Mouse (Mus musculus) heart, postnatal 0 days (tissue): ENCODE results near the gene Nme3. TPM values are rescaled to one million over a fixed set of nuclear protein-coding genes. Genes with fewer than 3 reads are reported as not detected.
A peak's percentile ranks its signal among the peaks of the same experiment; 100 is the strongest.
"Not testable (repeated sequence)": the region's sequence is repeated elsewhere in the genome, so short reads cannot be mapped to it uniquely, and the experiment has no call there.

Experiments
- ATAC-seq: fragments of 200-750 bp; cut with Nextera tagmentation; 2 replicates; pipeline ENCODE4 v1.8.0; 2017; ENCODE audit warnings: low read depth, moderate number of reproducible peaks, moderate library complexity; ENCODE audit not compliant: insufficient read depth
- DNase-seq: peaks from one replicate; pipeline ENCODE4 v3.0.0-alpha.2; 2016; ENCODE audit warnings: low spot score
- H3K27ac ChIP-seq: fragments of 300-500 bp; sonication (generic); 2 replicates; pipeline ENCODE4 v1.5.1; 2014; ENCODE audit warnings: low read depth, mild to moderate bottlenecking
- H3K27me3 ChIP-seq: fragments of 300-500 bp; sonication (generic); 2 replicates; pipeline ENCODE4 v1.6.1; 2014; ENCODE audit warnings: low read length, mixed read lengths; ENCODE audit not compliant: control insufficient read depth, insufficient read depth
- H3K36me3 ChIP-seq: fragments of 300-500 bp; sonication (generic); replicated peaks from 2 replicates; pipeline ENCODE4 v1.6.1; 2014; ENCODE audit warnings: low read length, mixed read lengths; ENCODE audit not compliant: control insufficient read depth, insufficient read depth
- H3K4me1 ChIP-seq: fragments of 300-500 bp; sonication (generic); 2 replicates; pipeline ENCODE4 v1.6.1; 2014; ENCODE audit warnings: antibody characterized with exemption; ENCODE audit not compliant: control insufficient read depth, insufficient read depth
- H3K4me2 ChIP-seq: fragments of 300-500 bp; sonication (generic); 2 replicates; pipeline ENCODE4 v1.6.1; 2014; ENCODE audit warnings: low read depth, mild to moderate bottlenecking, low read length, moderate library complexity
- H3K4me3 ChIP-seq: fragments of 300-500 bp; sonication (generic); 2 replicates; pipeline ENCODE4 v1.5.1; 2014; ENCODE audit warnings: low read depth, low read length
- H3K9ac ChIP-seq: fragments of 300-500 bp; sonication (generic); replicated peaks from 2 replicates; pipeline ENCODE4 v1.6.1; 2014; ENCODE audit warnings: low read depth, low read length, mixed read lengths
- H3K9me3 ChIP-seq: fragments of 300-500 bp; sonication (generic); replicated peaks from 2 replicates; pipeline ENCODE4 v1.6.1; 2016; ENCODE audit warnings: low read length; ENCODE audit not compliant: control insufficient read depth
- CTCF ChIP-seq: IDR thresholded peaks from 2 replicates; pipeline ENCODE4 v1.5.1; 2016; ENCODE audit warnings: antibody characterized with exemption, control low read depth, low read depth
- EP300 ChIP-seq: IDR thresholded peaks from 2 replicates; pipeline ENCODE4 v1.6.1; 2016; ENCODE audit warnings: antibody characterized with exemption, low read depth
- WGBS: fragments of 180-500 bp; shearing (Covaris S2); extraction: QIAGEN DNeasy Blood & Tissue Kit; methylation state at CpG from one replicate; pipeline ENCODE4 v1.1.7; 2014; 5-methylcytosine and 5-hydroxymethylcytosine counted together
- polyA plus RNA-seq: library from polyadenylated mRNA; unstranded; fragments of >200 nt; fragmentation: Nextera tagmentation; extraction: Ambion mirVana; gene quantifications from 2 replicates; pipeline ENCODE4 v1.2.1, GENCODE M21; 2015
- total RNA-seq: library from RNA; depleted of rRNA; stranded (reverse); fragments of >200 nt; gene quantifications from 2 replicates; pipeline ENCODE4 v1.2.3, GENCODE M21; 2014; ENCODE audit warnings: low replicate concordance; rRNA removed

Nme3 gene
- total and polyA plus RNA-seq, 2 experiments from 2014 or later = 40.8 to 58.4 TPM

- peak overlapping the region; percentile 79 for H3K4me2 ChIP-seq
- WGBS = 47% methylated on average over 6 of the region's 6 CpGs
- no peaks in the 10 kb centered on the region for H3K9me3 ChIP-seq
- DNase-seq (no peak), ATAC-seq (no peak)
- H3K27ac ChIP-seq = peak overlapping the region; percentile 78
- 0 out of 2 replicates have a peak overlapping the region, but pooled peaks have one; percentile 62 for H3K9ac ChIP-seq
- no peak for TF ChIP-seq EP300
- no peak for TF ChIP-seq CTCF
- H3K4me1 ChIP-seq = peaks cover 18% of the 10 kb centered on the region
- no peaks in the 10 kb centered on the region for H3K36me3 ChIP-seq
- H3K27me3 ChIP-seq = no peaks in the 10 kb centered on the region
- H3K4me3 ChIP-seq = peak overlapping the region; percentile 73
These were observed 41.0 kb downstream of the Nme3 start for GRCm38 (mm10) chr17:24937266-24937665.

GRCm38 (mm10) chr17:24942453-24942852, 46.2 kb downstream of the Nme3 start:
- H3K4me3 ChIP-seq, ATAC-seq, H3K4me1 ChIP-seq, H3K27me3 ChIP-seq, H3K9me3 ChIP-seq, H3K4me2 ChIP-seq, H3K9ac ChIP-seq, DNase-seq, H3K27ac ChIP-seq: not testable (repeated sequence)
- H3K36me3 ChIP-seq = peaks cover 22% of the 10 kb centered on the region
- 3% methylated on average over 2 of the region's 2 CpGs for WGBS
- TF ChIP-seq CTCF = peak; percentile 55

GRCm38 (mm10) chr17:24943036-24943435, 46.7 kb downstream of the Nme3 start:
- H3K4me2 ChIP-seq = no peak overlapping the region
- peaks cover 28% of the 10 kb centered on the region for H3K36me3 ChIP-seq
- H3K9me3 ChIP-seq = no peaks in the 10 kb centered on the region
- no peaks in the 10 kb centered on the region for H3K4me1 ChIP-seq
- no peak overlapping the region for H3K9ac ChIP-seq
- DNase-seq = no peak
- H3K27me3 ChIP-seq = no peaks in the 10 kb centered on the region
- no peak overlapping the region for H3K27ac ChIP-seq
- WGBS = 87% methylated on average over 7 of the region's 7 CpGs
- TF ChIP-seq CTCF (no peak), EP300 (no peak)
- ATAC-seq = no peak
- H3K4me3 ChIP-seq = no peak overlapping the region

- H3K4me2 ChIP-seq, H3K27me3 ChIP-seq, H3K4me1 ChIP-seq, DNase-seq, ATAC-seq, H3K9ac ChIP-seq, H3K27ac ChIP-seq, H3K4me3 ChIP-seq, H3K9me3 ChIP-seq: not testable (repeated sequence)
- peaks cover 34% of the 10 kb centered on the region for H3K36me3 ChIP-seq
- 77% methylated on average over 1 of the region's 1 CpGs for WGBS
These were observed 47.3 kb downstream of the Nme3 start for GRCm38 (mm10) chr17:24943589-24943988.

Other genes with a start within 250 kb of the Nme3 start
- 87.9 and 118 TPM in 2 replicates for gene Slc9a3r2, start 246.2 kb upstream of the Nme3 start, total RNA-seq
- 61.9 and 68.1 TPM in 2 replicates for gene Slc9a3r2, start 246.2 kb upstream of the Nme3 start, polyA plus RNA-seq
- gene Npw, start 238.0 kb upstream of the Nme3 start, total RNA-seq = not detected in 2 replicates
- not detected in 2 replicates for gene Npw, start 238.0 kb upstream of the Nme3 start, polyA plus RNA-seq
- 25.4 and 27.5 TPM in 2 replicates for gene Zfp598, start 226.8 kb upstream of the Nme3 start, total RNA-seq
- 7.8 TPM in 2 replicates for gene Zfp598, start 226.8 kb upstream of the Nme3 start, polyA plus RNA-seq
- not detected in 2 replicates for gene Syngr3, start 206.5 kb upstream of the Nme3 start, total RNA-seq
- gene Syngr3, start 206.5 kb upstream of the Nme3 start, polyA plus RNA-seq = 0.16 and 0.49 TPM in 2 replicates
- 25.1 and 37.3 TPM in 2 replicates for gene Gfer, start 200.3 kb upstream of the Nme3 start, total RNA-seq
- gene Gfer, start 200.3 kb upstream of the Nme3 start, polyA plus RNA-seq = 31.0 and 31.6 TPM in 2 replicates
- 0.50 and 2.2 TPM in 2 replicates for gene Noxo1, start 200.3 kb upstream of the Nme3 start, total RNA-seq
- gene Noxo1, start 200.3 kb upstream of the Nme3 start, polyA plus RNA-seq = 0.56 and 0.88 TPM in 2 replicates
- 33.9 and 42.2 TPM in 2 replicates for gene Tbl3, start 188.8 kb upstream of the Nme3 start, total RNA-seq
- 27.2 and 30.1 TPM in 2 replicates for gene Tbl3, start 188.8 kb upstream of the Nme3 start, polyA plus RNA-seq
- gene Rnf151, start 178.4 kb upstream of the Nme3 start, total RNA-seq = 6.5 TPM in 1 of 2 replicates, not detected in the other
- not detected in 2 replicates for gene Rnf151, start 178.4 kb upstream of the Nme3 start, polyA plus RNA-seq
- gene Rps2, start 178.4 kb upstream of the Nme3 start, total RNA-seq = 2,967 and 2,982 TPM in 2 replicates
- 722 and 767 TPM in 2 replicates for gene Rps2, start 178.4 kb upstream of the Nme3 start, polyA plus RNA-seq
- 434 and 667 TPM in 2 replicates for gene Ndufb10, start 172.0 kb upstream of the Nme3 start, total RNA-seq
- gene Ndufb10, start 172.0 kb upstream of the Nme3 start, polyA plus RNA-seq = 1,293 and 1,354 TPM in 2 replicates
- 0.54 and 2.1 TPM in 2 replicates for gene Rpl3l, start 168.7 kb upstream of the Nme3 start, total RNA-seq
- gene Rpl3l, start 168.7 kb upstream of the Nme3 start, polyA plus RNA-seq = 7.2 TPM in 2 replicates
- gene Msrb1, start 159.9 kb upstream of the Nme3 start, total RNA-seq = 28.5 and 41.1 TPM in 2 replicates
- gene Msrb1, start 159.9 kb upstream of the Nme3 start, polyA plus RNA-seq = 48.7 and 55.7 TPM in 2 replicates
- 0.23 and 3.4 TPM in 2 replicates for gene Hs3st6, start 143.5 kb upstream of the Nme3 start, total RNA-seq
- 0.14 TPM in 2 replicates for gene Hs3st6, start 143.5 kb upstream of the Nme3 start, polyA plus RNA-seq
- not detected in 2 replicates for gene Meiob, start 92.2 kb upstream of the Nme3 start, total RNA-seq
- 0.10 TPM in 1 of 2 replicates, not detected in the other for gene Meiob, start 92.2 kb upstream of the Nme3 start, polyA plus RNA-seq
- gene Hagh, start 56.4 kb upstream of the Nme3 start, total RNA-seq = 79.2 and 129 TPM in 2 replicates
- 114 and 116 TPM in 2 replicates for gene Hagh, start 56.4 kb upstream of the Nme3 start, polyA plus RNA-seq
- gene Fahd1, start 46.1 kb upstream of the Nme3 start, total RNA-seq = 37.4 and 60.1 TPM in 2 replicates
- 86.4 and 88.6 TPM in 2 replicates for gene Fahd1, start 46.1 kb upstream of the Nme3 start, polyA plus RNA-seq
- gene Igfals, start 30.5 kb upstream of the Nme3 start, total RNA-seq = 1.7 TPM in 2 replicates
- gene Igfals, start 30.5 kb upstream of the Nme3 start, polyA plus RNA-seq = 0.44 and 0.53 TPM in 2 replicates
- 36.6 and 44.9 TPM in 2 replicates for gene Nubp2, start 10.2 kb upstream of the Nme3 start, total RNA-seq
- 29.8 and 31.3 TPM in 2 replicates for gene Nubp2, start 10.2 kb upstream of the Nme3 start, polyA plus RNA-seq
- 53.2 and 74.6 TPM in 2 replicates for gene Spsb3, start 9.9 kb upstream of the Nme3 start, total RNA-seq
- gene Spsb3, start 9.9 kb upstream of the Nme3 start, polyA plus RNA-seq = 35.8 and 40.2 TPM in 2 replicates
- gene Eme2, start 1.4 kb upstream of the Nme3 start, total RNA-seq = 23.6 and 28.2 TPM in 2 replicates
- gene Eme2, start 1.4 kb upstream of the Nme3 start, polyA plus RNA-seq = 14.8 and 15.5 TPM in 2 replicates
- 64.0 and 76.7 TPM in 2 replicates for gene Mrps34, start 1.4 kb upstream of the Nme3 start, total RNA-seq
- 135 and 147 TPM in 2 replicates for gene Mrps34, start 1.4 kb upstream of the Nme3 start, polyA plus RNA-seq
- gene Mapk8ip3, start 40.5 kb downstream of the Nme3 start, total RNA-seq = 57.8 and 65.1 TPM in 2 replicates
- 13.1 and 13.3 TPM in 2 replicates for gene Mapk8ip3, start 40.5 kb downstream of the Nme3 start, polyA plus RNA-seq
- gene Jpt2, start 64.2 kb downstream of the Nme3 start, total RNA-seq = 22.4 and 46.5 TPM in 2 replicates
- gene Jpt2, start 64.2 kb downstream of the Nme3 start, polyA plus RNA-seq = 21.2 and 24.4 TPM in 2 replicates
- gene Cramp1l, start 119.3 kb downstream of the Nme3 start, total RNA-seq = 12.0 and 13.5 TPM in 2 replicates
- 2.2 and 2.4 TPM in 2 replicates for gene Cramp1l, start 119.3 kb downstream of the Nme3 start, polyA plus RNA-seq
- gene Ift140, start 119.6 kb downstream of the Nme3 start, total RNA-seq = 11.7 and 13.4 TPM in 2 replicates
- 4.0 and 4.6 TPM in 2 replicates for gene Ift140, start 119.6 kb downstream of the Nme3 start, polyA plus RNA-seq
- 53.8 and 56.4 TPM in 2 replicates for gene Tmem204, start 187.1 kb downstream of the Nme3 start, total RNA-seq
- gene Tmem204, start 187.1 kb downstream of the Nme3 start, polyA plus RNA-seq = 27.2 and 27.9 TPM in 2 replicates
- 27.9 and 31.4 TPM in 2 replicates for gene Telo2, start 219.5 kb downstream of the Nme3 start, total RNA-seq
- 13.2 and 15.3 TPM in 2 replicates for gene Telo2, start 219.5 kb downstream of the Nme3 start, polyA plus RNA-seq
- gene Ptx4, start 224.3 kb downstream of the Nme3 start, total RNA-seq = 0.12 TPM in 1 of 2 replicates, not detected in the other
- 0.22 TPM in 2 replicates for gene Ptx4, start 224.3 kb downstream of the Nme3 start, polyA plus RNA-seq
- gene Clcn7, start 236.9 kb downstream of the Nme3 start, total RNA-seq = 15.4 and 20.3 TPM in 2 replicates
- gene Clcn7, start 236.9 kb downstream of the Nme3 start, polyA plus RNA-seq = 12.6 and 12.8 TPM in 2 replicates